Mouse (Mus musculus) CD4-positive, CD25-positive, alpha-beta regulatory T cell, adult 9 weeks (primary cell): ENCODE results near the gene Gm12666. TPM values are rescaled to one million over a fixed set of nuclear protein-coding genes. Genes with fewer than 3 reads are reported as not detected.

Experiments
- polyA plus RNA-seq: library from polyadenylated mRNA; unstranded; fragments of 100-300 nt; shearing (Covaris generic); gene quantifications from one replicate; pipeline ENCODE4 v1.2.1, GENCODE M21; 2017

The Gm12666 gene
- not detected for polyA plus RNA-seq

GRCm38 (mm10) chr4:92191649-92192048, at the start of gene Gm12666:
Gene Gm12666 (minus strand): TSS chr4:92191749.

GRCm38 (mm10) chr4:92147134-92147533, 44.4 kb downstream of the Gm12666 start, which contains the start of gene Izumo3:
Gene Izumo3 (minus strand): TSS chr4:92147234.

Other genes with a start within 250 kb of the Gm12666 start
- gene Izumo3, start 44.5 kb downstream of the Gm12666 start, polyA plus RNA-seq: not detected